Comparison of ENCODE assay signal across 22 mouse cellular contexts in genomic region chr2:140078600-140079280, GRCm38 (mm10). TPM values are rescaled to one million over a fixed set of nuclear protein-coding genes. Genes with fewer than 3 reads are reported as not detected.
DNase-seq lines count a peak whose midpoint lies in the region; TF ChIP-seq lines count a peak whose summit lies in the region.
"Had no signal": no experiment of that assay in that cellular context is flagged by ENCODE, and none has a peak within 500 bp of the region (broad histone marks: within the 10 kb centered on the region; RNA-seq: fewer than 3 reads in every experiment).

No protein-coding gene starts in this region.

- peak overlapping the region; percentile 20; the same call in 1 of the 2 replicates for H3K4me3 ChIP-seq in E14TG2a.4 (replicated peaks; ENCODE audit: low read length)
- no peak overlapping the region for H3K4me3 ChIP-seq in lung, adult 2 months (replicated peaks; ENCODE audit: extremely low read depth, low read depth, low read length)
- H3K4me3 ChIP-seq: hindbrain, embryonic 15.5 days; intestine, embryonic 15.5 days; left cerebral cortex, adult 2 months had no signal

- TF ChIP-seq CTCF in E14TG2a.4 (conservative IDR thresholded peaks at IDR 0.05; ENCODE audit: low read length), result no peak
- TF ChIP-seq CTCF in lung, adult 2 months (IDR thresholded peaks at IDR 0.05; ENCODE audit: insufficient read depth, low read length), result no peak

- intact Hi-C loops in heart, postnatal 36 days (cut with DNase I), result no loop called here

- peaks cover 65% of the 10 kb centered on the region for H3K4me1 ChIP-seq in E14TG2a.4 (replicated peaks; ENCODE audit: low read depth, low read length)
- no peaks in the 10 kb centered on the region for H3K4me1 ChIP-seq in lung, adult 2 months (ENCODE audit: control insufficient read depth, insufficient read depth, low read length)
- H3K4me1 ChIP-seq: hindbrain, embryonic 15.5 days; intestine, embryonic 15.5 days had no signal

- no peak for TF ChIP-seq POLR2A in lung, adult 2 months (IDR thresholded peaks at IDR 0.05; ENCODE audit: borderline replicate concordance, extremely low read depth, low read depth, low read length)

- WGBS in lung, adult 2 months, result 52% methylated on average over 6 of the region's 6 CpGs

- H3K36me3 ChIP-seq in E14TG2a.4 (ENCODE audit: insufficient read depth, low read length), result no peaks in the 10 kb centered on the region
- H3K36me3 ChIP-seq: hindbrain, embryonic 15.5 days; intestine, embryonic 15.5 days had no signal

- no peaks in the 10 kb centered on the region for H3K27me3 ChIP-seq in E14TG2a.4 (ENCODE audit: insufficient read depth, low read length)
- H3K27me3 ChIP-seq: hindbrain, embryonic 15.5 days; intestine, embryonic 15.5 days had no signal

- H3K9me3 ChIP-seq in E14TG2a.4 (ENCODE audit: low read length), result no peaks in the 10 kb centered on the region
- H3K9me3 ChIP-seq: hindbrain, embryonic 15.5 days; intestine, embryonic 15.5 days had no signal

- peak; percentile 34 for DNase-seq in heart, adult 11 months
- DNase-seq in heart, postnatal 36 days, result no peak
- DNase-seq in brain, adult 2 months (ENCODE audit: low read depth, low spot score), result peak; percentile 24
- DNase-seq in kidney, postnatal 14 days, result peak; percentile 69
- DNase-seq in spleen, postnatal 10 days (ENCODE audit: low spot score in 2 of 2), result no peak
- no peak for DNase-seq in lung, adult 2 months
- no peak for DNase-seq in cerebellum, postnatal 36 days
- DNase-seq: adrenal gland, postnatal 25 days; cerebellum, adult 11-12 months; cerebellum, postnatal 25 days; gastrocnemius, postnatal 10 days; heart, adult 18-20 months; heart, postnatal 4 days; layer of hippocampus, adult 9-11 months; left cerebral cortex, postnatal 4 days; liver; liver, postnatal 0 days; thymus, adult 18-20 months had no signal

RNA-seq across cellular contexts. Expression of gene Tasp1, which starts 12.1 kb away (rescaled TPM):
- total RNA-seq in heart, postnatal 36 days (2021), result 1 to 10 TPM; 6.5 to 7.0 TPM
- polyA plus RNA-seq in lung, adult 2 months (2012; rRNA removed), result 2.5 and 3.3 TPM in 2 replicates

Comparison
In these comparisons a context has a peak if more than half of its experiments do, and no peak if none do; other contexts are left out.
1. DNase-seq: peak in heart, adult 11 months (single experiment), brain, adult 2 months (single experiment) and kidney, postnatal 14 days (single experiment); none in heart, postnatal 36 days (0 of 2), spleen, postnatal 10 days (0 of 2), lung, adult 2 months (single experiment) and cerebellum, postnatal 36 days (0 of 2).